Mouse (Mus musculus) layer of hippocampus, adult 8-10 months (tissue): ENCODE measurements around the gene Gcdh. TPM values are rescaled to one million over a fixed set of nuclear protein-coding genes. Genes with fewer than 3 reads are reported as not detected.
"Not testable (repeated sequence)": the region's sequence is repeated elsewhere in the genome, so short reads cannot be mapped to it uniquely, and the experiment has no call there.

Source experiments
- DNase-seq, 2 experiments: peaks; one replicate each; pipeline ENCODE4 v3.0.0; 2022; ENCODE audit warnings: low spot score in 2 of 2
- total RNA-seq, 4 experiments: library from RNA; stranded (reverse); gene quantifications; 2 replicates each; pipeline ENCODE4 v1.2.4; 2022

The Gcdh gene
- total RNA-seq, 4 experiments from 2014 or later = 38.7 to 46.2 (median 40.4) TPM

DNA sequence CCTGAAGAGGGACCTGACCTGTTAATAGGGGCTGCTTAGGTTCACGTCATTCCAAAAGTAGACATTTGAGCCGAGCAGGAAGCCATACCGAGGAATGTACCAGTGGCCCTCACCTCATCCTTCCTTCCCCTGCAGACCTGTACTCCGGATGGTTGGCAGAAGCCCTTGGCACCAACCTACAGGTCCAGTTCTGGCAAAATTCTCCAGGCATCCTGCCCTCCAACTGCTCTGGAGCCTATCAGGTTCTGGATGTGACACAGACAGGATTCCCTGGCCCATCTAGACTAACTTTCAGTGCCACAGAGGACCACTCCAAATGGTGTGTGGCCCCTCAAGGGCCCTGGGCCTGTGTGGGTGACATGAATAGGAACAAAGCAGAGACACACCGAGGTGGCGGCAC lies 16.8 kb upstream of the Gcdh start:
- no peak for DNase-seq

DNA sequence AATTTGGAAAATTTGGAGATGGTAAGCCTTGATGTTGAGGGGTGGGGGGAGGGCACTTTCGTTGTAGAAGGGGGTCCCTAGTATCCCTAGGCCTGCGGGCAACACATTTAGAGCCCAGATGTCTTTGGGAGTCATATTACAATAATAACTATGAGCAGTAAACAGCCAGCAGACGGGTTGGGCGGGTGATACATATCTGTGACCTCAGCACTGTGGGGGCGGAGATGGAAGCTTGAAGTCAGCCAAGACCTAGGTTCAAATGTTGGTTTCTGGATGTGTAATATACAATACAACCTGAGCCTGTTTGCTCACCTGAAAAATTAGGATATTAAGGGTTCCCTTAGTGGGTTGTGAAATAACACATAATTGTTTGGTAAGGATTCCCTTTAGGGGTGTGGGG lies 16.2 kb upstream of the Gcdh start:
- DNase-seq = no peak

DNA sequence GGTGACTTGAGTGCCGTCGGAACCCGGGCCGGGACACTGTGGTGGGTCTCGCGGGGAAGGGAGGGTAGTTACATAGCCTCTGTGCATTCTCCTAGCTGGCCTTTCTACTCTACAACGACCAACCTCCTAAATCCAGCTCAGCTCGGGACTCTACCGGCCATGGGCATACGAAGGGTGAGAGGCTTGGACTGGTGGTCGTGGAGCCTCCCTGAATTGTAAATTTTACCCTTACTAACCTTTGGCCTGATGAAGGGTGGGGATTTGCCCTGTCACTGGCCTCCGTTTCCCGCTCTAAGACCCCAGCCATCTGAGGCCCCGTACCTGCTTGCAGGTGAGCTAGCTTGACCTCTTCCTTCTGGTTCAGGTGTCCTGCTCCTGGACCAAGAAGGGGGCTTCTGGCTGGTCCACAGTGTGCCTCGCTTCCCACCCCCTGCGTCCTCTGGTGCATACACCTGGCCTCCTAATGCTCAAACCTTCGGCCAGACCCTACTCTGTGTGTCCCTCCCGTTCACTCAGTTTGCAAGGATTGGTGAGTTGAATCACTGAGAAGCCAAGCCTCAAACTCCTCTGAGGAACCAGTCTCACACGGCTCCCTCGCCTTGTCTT lies 15.5 kb upstream of the Gcdh start:
- no peak for DNase-seq

DNA sequence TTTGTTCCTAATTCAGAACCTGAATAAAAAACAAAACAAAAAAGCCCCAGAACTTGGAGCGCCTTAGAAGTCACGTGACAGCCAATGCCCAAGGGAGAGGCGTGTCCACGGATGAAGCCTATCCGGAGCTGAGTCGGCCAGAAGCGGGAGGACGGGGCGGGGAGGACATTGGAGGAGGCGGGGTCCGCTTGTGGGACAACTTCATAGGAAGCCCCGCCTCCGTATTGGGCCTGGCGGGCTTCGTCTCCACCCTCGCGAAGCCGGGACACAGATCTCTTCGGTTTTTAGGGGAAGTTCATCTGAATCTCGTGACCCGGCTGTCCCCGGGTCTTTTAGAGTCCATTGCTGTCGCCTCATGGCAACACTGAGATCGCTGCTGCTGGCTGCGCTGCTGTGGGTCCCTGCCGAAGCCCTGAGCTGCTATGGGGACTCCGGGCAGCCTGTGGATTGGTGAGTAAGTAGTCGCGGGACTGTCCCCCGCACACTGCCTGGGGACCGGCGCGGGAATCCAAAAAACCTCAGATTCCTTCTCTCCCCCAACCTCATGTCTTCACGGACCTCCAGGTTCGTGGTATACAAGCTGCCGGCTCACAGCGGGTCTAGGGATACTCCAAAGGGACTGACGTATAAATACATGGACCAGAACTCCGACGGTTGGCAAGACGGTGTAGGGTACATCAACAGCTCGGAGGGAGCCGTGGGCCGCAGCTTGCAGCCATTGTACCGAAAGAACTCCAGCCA lies 14.9 kb upstream of the Gcdh start, which contains the start of gene Dnase2a:
Gene Dnase2a (plus strand): TSS at position 140 of the 741 bp plus-strand sequence.
- peak; percentile 79 to 87 for DNase-seq

DNA sequence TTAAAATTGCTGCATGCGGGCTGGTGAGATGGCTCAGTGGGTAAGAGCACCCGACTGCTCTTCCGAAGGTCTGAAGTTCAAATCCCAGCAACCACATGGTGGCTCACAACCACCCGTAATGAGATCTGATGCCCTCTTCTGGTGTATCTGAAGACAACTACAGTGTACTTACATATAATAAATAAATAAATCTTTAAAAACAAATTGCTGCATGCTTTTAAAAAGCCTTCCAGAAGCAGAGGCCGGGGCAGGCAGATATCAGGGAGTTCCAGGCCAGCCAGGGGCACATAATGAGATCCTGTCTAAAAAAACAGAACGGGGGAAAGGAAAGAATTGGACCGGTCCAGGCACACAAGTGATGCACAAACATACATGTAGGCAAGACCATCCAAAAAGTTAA lies 14.3 kb upstream of the Gcdh start:
- DNase-seq = not testable (repeated sequence)

DNA sequence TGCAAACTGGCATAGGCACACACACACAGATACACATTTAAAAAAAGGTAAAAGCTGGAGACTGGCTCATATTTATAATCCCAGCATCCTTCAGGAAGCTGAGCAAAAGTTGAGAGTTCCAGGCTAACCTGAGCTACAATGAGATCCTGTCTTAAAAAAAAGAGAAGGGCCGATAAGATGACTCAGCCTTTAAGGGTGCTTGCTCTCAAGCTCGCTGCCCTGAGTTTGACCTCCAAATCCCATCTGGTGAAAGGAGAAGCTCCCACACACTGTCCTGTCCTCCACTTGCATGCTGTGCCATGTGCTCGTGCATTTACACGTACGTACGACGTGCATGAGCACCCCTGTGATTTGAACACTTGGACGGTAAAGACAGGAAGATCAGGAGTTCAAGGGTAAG lies 13.8 kb upstream of the Gcdh start:
- no peak for DNase-seq

DNA sequence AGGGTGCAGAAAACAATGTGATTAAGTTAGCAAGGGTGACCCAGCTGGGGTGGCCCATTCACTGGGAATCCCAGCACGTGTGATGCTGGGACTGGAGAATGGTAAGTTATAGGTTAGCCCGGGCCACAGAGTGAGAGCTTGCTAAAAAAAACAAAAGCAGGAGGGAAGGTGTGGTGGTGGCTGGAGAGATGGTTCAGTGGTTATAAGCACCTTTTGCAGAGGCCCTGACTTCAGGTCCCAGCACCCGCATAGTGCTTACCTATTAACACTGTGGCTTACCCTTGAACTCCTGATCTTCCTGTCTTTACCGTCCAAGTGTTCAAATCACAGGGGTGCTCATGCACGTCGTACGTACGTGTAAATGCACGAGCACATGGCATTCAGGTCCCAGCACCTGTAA lies 13.3 kb upstream of the Gcdh start:
- no peak for DNase-seq

DNA sequence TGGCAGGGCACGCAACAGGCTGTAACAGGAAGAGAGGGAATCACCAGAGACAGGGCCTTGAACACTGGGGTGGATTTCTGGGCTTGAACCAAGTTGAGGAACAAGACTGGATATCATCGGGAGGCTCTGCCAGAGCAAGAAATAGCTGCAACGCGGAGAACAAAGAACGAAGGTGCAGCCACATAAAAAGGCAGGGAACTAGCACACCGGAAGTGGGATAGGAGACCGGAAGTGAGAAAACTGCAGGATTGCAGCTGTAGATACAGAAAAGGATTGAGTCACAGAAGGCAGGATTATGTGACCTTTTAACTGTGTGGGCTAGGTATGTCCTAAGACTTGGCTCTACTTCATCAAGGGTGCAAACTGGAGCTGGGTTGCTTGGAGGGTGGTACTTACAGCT lies 10.6 kb upstream of the Gcdh start:
- DNase-seq = no peak

DNA sequence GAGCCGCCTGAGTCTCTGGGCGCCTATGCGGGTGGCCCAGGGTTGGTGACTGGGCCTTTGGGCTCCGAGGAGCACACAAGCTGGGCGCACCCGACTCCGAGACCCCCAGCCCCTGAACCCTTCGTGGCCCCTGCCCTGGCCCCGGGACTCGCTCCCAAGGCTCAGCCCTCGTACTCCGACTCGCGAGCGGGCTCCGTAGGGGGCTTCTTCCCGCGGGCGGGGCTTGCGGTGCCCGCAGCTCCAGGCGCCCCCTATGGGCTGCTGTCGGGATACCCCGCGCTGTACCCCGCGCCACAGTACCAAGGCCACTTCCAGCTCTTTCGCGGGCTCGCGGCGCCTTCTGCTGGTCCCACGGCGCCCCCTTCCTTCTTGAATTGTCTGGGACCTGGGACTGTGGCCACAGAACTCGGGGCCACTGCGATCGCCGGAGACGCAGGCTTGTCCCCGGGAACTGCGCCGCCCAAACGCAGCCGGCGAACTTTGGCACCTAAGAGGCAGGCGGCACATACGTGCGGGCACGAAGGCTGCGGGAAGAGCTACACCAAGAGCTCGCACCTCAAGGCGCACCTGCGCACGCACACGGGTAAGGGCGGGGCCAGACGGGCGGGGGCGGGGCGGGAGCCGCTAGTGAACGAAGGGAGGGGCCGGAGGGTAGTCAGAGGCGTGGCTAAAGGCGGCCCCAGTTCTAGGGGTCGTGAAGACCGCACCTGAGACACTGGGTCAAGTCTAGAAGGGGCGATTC lies 9.4 kb upstream of the Gcdh start:
- DNase-seq = peak; percentile 80 to 94

DNA sequence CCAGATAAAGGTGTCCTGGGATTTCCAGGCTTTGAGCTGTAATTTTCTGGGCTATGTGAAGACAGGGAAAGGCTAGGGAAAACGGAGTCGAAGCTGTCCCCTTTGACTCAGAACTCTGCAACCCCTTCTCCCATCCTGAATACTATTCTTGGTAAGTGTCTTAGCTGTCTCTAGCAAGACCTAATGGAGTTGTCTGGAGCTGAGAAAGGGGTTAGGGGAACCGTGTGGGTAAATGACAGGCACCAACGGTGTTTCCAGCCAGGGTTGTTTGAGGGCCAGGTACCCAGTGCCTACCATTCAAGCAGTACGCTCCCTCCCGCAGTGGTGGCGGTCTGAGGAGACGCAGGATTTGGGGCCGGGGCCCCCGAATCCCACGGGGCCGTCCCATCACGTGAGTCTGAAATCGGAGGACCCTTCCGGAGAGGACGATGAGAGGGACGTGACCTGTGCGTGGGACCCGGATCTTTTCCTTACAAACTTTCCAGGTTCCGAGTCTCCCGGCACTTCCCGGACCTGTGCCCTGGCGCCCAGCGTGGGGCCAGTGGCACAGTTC lies 8.7 kb upstream of the Gcdh start:
- no peak for DNase-seq

DNA sequence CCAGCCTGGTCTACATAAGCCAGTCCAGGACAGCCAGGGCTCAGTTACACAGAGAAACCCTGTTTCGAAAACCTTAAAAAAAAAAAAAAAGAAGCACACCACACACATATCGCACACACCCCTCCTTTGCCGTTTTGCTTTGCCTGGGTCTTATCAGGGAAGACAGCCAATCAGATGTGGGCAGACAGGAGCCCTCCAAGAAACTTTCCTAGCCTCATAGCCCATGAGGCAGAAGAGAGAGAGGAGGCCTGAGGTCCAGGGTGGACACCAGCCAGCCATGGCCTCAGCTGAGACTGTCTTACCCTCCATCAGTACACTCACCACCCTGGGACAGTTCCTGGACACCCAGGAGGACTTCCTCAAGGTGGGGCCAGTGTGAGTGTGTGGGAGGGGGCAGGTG lies 8.0 kb upstream of the Gcdh start, which contains the start of gene Klf1:
Gene Klf1 (plus strand): TSS at position 177 of the 400 bp plus-strand sequence.
- DNase-seq = no peak

DNA sequence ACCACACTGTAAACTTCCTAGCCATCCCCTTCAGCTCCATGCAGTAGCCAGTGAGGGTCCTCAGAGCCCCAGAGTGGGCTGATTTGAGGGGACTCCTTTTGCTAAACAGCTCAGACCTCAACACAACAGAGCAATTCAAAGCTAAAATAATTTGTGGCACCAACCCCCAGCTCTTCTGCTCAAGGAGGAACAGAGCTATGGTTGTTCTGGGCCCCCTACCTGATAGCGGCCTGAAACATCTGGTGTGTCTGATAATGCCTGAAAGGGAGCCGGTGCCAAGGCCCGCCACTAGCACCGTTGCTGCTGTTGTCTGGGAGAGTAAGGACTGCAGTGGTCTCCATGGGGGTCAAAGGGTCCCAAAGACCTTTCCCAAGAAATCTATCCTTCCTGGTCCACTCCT lies 7.3 kb upstream of the Gcdh start:
- DNase-seq = no peak

DNA sequence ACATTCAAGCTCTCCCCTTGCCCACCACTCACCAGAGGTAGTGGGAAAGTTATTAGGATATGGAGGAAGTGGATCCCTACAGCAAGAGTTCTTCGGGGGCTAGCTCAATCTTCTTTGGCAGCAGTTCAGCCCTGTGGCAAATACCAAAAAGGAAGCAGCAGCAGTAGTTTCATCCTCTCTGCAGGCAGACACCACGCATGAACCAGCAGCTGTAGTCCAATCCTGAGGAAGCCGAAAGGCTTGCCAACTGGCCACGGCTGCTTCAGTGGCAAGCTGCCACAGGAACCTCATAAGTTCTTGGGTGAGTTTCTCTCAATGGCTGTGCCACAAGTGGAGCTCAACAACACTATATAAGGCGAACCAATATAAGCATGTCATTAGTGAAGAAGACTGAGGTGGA lies 2.2 kb upstream of the Gcdh start:
- no peak for DNase-seq

DNA sequence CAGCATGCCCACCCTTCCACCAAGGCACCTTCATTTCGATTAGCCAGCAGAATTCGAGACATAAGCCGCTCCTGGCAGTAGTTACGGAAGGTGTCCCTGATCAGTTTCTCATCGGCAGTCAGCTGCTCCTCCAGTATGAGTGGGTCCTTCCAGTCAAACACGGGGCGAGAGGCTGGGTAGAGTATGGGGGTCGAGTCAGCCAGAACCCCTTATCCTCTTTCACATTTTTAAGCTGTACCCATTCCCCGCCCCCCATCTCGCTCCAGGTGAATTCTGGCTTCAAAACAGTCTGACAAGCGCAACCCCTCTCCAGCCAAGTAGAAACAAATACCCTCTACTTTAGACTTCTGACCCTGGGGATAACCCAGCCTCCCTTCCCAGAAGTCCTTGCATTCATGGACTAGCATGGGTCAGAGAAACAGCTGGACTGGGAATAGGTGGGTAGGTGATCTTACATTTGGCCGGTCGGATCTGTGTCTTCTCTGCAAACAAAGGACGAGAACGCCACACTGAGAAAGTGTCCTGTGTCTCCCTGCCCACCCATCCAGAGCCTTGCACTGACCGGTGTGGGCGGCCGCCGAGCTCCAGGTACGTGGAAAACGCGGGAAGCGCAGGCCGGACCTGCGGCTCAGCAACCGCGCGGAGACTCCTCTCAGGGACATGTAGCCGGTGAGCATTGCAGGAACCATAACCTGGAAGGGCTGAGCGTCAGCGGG lies 570 bp downstream of the Gcdh start:
- no peak for DNase-seq

DNA sequence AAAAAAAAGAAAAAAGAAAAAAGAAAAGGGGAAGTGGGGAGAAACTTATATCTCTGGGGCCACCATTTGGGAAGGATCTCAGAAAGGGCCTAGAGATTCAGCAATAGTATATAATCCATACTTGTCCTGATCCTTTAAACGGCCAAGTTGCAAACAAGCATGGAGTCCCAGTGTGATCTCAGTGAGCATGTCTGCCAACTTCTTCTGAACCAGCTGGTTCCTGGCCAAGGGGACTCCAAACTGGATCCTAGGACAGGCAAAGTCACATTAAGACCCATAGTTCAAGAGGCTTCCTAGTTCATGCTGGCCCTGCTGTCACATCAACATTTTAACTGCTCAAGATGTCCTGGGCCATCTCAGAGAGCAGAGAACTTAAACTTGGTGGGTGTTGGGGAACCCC lies 4.6 kb downstream of the Gcdh start:
- no peak for DNase-seq

DNA sequence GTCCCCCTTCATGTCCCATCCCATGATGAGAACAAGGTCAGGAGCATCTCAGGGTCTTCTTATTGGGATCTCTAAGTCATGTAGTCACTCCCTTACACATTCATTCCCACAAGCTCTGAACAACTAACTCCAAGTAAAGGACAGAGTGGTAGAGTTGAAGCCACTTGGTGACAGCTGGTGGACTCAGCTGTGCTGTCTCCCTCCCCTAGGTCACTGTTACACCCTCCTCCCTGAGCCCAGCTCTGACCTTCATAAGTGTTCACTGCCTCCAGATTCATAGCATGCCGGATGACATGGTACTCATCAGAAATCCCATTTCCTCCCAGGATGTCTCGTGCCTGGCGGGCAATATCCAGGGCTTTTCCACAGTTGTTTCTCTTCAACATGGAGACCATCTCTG lies 5.4 kb downstream of the Gcdh start:
- DNase-seq = no peak

DNA sequence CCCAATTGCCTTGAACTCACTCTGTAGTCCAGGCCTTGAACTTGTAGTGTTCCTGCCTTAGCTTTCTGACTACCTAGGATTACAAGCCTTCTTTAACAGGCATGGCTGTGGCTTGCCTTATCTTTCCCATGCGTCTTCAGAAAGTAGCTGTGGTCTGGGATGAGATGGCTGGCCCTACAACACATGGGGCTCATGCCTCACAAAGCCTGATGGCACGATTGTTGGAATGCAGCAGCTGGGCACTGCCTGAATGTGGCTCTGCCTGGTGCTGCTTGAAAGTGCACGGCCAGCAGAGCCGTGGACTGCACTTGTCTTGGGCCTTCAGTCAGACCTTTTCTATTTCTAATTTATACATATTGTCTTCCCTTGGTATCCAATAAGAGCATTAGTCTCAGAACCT lies 9.0 kb downstream of the Gcdh start:
- DNase-seq = no peak

DNA sequence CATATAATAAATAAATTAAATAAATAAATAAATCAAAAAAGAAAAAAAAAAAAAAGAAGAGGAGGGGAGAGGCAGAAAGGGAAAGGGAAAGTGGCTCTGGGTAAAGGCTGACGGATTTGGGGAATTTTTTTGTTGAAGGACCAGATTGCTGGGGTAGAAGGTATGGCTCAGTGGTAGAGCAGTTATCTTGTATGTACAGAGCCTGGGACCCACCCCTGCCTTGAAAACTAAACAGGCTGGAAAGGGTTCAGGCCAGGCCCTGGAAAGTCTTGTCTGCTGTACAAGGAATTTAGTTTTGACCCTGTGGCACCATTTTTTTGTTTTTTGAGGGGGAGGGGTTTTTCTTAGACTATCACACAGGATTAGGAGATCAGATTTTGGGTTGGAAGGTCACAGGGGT lies 14.8 kb downstream of the Gcdh start:
- no peak for DNase-seq

DNA sequence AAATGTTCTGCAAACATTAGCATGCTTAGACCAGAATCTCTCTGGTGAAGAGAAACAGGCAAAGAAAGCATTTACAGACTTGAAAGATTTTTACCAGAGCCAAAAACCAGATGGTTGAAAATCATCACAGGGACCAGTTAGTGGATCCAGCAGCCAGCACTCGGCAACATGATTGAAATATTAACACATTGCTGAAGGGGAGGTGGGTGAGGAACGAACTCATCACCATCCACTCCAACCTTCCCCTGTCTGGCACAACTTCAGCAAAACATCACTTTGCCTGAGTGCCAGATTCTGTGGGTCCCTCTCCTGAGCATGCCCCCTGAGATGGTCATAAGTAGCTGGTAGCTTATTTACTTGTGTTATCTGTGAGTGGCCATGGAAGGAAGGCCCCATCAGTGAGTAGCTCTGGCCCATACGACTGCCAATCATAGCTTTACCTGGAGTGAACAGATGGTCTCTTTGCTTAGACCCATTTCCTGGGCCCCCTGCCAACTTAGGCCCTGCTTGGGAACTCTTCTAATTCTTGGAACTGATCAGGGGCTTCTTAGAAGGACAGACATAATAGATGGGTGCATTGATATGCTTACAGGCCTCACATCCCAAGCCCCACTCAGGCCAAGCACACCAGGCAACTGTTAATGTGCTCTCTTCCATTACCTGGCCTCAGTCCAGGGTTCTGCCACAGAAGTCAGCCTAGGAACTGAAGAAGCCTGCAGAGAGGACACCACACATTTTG lies 16.3 kb downstream of the Gcdh start:
- no peak for DNase-seq

DNA sequence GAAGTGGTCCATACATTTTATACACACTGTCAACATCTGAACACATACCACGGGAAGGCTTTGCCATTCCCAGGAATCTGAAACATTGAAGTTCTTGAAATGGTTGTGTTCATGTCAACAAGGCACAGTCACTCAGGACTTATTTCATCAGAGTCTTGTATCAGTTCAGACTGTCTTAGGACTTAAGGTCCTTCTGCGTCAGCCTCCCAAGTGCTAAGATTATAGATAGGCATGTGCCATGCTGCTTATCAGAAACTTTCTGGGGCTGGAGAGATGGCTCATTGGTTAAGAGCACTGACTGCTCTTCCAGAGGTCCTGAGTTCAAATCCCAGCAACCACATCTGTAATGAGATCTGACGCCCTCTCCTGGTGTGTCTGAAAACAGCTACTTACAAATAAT lies 19.4 kb downstream of the Gcdh start:
- no peak for DNase-seq

DNA sequence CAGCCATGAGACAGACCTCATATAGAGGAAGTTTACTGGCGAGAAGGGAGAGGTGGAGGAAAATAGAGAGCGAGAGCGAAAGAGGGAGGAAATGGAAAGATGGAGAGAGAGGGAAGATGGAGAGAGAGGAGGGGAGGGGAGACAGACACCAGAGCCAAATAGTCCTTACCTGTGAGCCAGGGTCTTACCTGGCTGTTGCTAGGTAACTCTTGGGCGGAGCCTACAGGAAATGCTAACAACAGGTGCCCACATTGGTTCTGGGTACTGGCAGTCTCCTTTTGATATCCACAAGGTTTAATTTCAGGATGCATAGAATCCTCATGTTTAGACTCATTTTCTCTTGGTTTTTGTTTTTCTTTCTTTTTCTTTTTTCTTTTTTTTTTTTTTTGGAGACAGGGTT lies 20.7 kb downstream of the Gcdh start:
- DNase-seq = no peak
